Mouse (Mus musculus): ENCODE data around the gene Reg3d. TPM values are rescaled to one million over a fixed set of nuclear protein-coding genes. Genes with fewer than 3 reads are reported as not detected.
"Not testable (repeated sequence)": the region's sequence is repeated elsewhere in the genome, so short reads cannot be mapped to it uniquely, and the experiment has no call there.

Gene Reg3d
- polyA plus RNA-seq (2012), result not detected in 2 replicates

- Histone ChIP-seq H3K4me1 (ENCODE audit: control insufficient read depth) (no peaks in the 10 kb centered on the region), H3K36me3 (ENCODE audit: control insufficient read depth) (no peaks in the 10 kb centered on the region), H3K27me3 (ENCODE audit: control insufficient read depth) (no peaks in the 10 kb centered on the region), H3K9me3 (ENCODE audit: control insufficient read depth, low read length) (peaks cover 7% of the 10 kb centered on the region), H3K4me3 (replicated peaks) (no peak within 1 kb of the TSS)
- no peak for TF ChIP-seq TAL1 (IDR thresholded peaks at IDR 0.05; ENCODE audit: low read length)
- TF ChIP-seq GATA1 (IDR thresholded peaks at IDR 0.05; ENCODE audit: low read length), result no peak
Observed at GRCm38 (mm10) chr6:78378765-78379164, at the start of gene Reg3d. TSS of gene Reg3d (minus strand) at chr6:78378865.

- Histone ChIP-seq H3K4me3 (replicated peaks) (no peak overlapping the region), H3K9me3 (ENCODE audit: control insufficient read depth, low read length) (peaks cover 4% of the 10 kb centered on the region; the same call in 1 of the 2 replicates), H3K4me1 (ENCODE audit: control insufficient read depth) (no peaks in the 10 kb centered on the region), H3K36me3 (ENCODE audit: control insufficient read depth) (no peaks in the 10 kb centered on the region), H3K27me3 (ENCODE audit: control insufficient read depth) (no peaks in the 10 kb centered on the region)
- TF ChIP-seq GATA1 (IDR thresholded peaks at IDR 0.05; ENCODE audit: low read length) (no peak), TAL1 (IDR thresholded peaks at IDR 0.05; ENCODE audit: low read length) (no peak)
Observed at GRCm38 (mm10) chr6:78425497-78425896, 46.8 kb upstream of the Reg3d start.

DNA sequence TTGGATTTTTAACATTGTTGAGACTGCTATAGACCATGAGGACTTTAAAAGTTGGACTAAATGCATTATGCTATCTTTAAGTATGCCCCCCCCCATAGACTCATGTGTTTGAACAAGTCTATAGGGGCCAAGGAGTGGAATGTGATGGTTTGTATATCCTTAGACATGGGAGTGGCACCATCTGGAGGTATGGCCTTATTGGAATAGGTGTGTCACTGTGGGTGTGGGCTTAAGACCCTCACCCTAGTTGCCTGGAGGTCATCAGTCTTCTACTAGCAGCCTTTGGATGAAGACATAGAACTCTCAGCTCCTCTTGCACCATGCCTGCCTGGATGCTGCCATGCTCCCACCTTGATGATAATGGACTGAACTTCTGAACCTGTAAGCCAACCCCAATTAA is 43.7 kb upstream of the Reg3d start, which contains the start of gene Reg1:
Gene Reg1, plus strand, starts transcription at position 301 of the 400 bp plus-strand sequence.
- not testable (repeated sequence) for H3K36me3 ChIP-seq (ENCODE audit: control insufficient read depth); H3K27me3 ChIP-seq (ENCODE audit: control insufficient read depth)

GRCm38 (mm10) chr6:78395323-78395722 is 16.7 kb upstream of the Reg3d start, which contains the start of gene Reg2:
TSS of gene Reg2 (plus strand) at chr6:78395623.
- H3K9me3 ChIP-seq (ENCODE audit: control insufficient read depth, low read length); H3K36me3 ChIP-seq (ENCODE audit: control insufficient read depth); H3K27me3 ChIP-seq (ENCODE audit: control insufficient read depth); H3K4me1 ChIP-seq (ENCODE audit: control insufficient read depth); H3K4me3 ChIP-seq (replicated peaks): not testable (repeated sequence)

More for the DNA sequence above, 43.7 kb upstream of the Reg3d start, which contains the start of gene Reg1:
- not testable (repeated sequence) for H3K9me3 ChIP-seq (ENCODE audit: control insufficient read depth, low read length); H3K4me1 ChIP-seq (ENCODE audit: control insufficient read depth); H3K4me3 ChIP-seq (replicated peaks)

GRCm38 (mm10) chr6:78385609-78386008 is 6.9 kb upstream of the Reg3d start:
- Histone ChIP-seq H3K27me3 (ENCODE audit: control insufficient read depth) (no peaks in the 10 kb centered on the region), H3K9me3 (ENCODE audit: control insufficient read depth, low read length) (peaks cover 4% of the 10 kb centered on the region), H3K4me1 (ENCODE audit: control insufficient read depth) (no peaks in the 10 kb centered on the region)

DNA sequence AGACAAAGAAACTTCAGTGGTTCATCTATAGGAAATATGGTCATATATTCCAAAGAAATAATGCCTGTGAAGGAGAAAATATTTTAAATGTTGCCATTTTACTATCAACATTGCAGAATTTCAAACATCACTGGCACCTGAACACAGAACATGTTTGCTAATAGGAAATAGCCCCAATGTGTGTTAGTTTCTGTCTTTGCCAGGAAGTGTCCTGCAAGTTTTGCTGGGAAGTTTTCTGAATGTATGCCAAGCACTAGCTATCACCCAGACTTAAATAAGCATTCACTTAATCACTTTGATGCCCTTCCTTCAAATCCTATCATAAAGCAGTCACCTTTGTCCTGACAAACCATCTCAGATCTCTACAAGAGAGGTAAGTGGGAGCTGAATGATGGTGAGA is 1.7 kb upstream of the Reg3d start, which contains the start of gene Reg3a:
Gene Reg3a, plus strand, starts transcription at position 301 of the 400 bp plus-strand sequence.
- no peaks in the 10 kb centered on the region for H3K4me1 ChIP-seq (ENCODE audit: control insufficient read depth)
- H3K27me3 ChIP-seq (ENCODE audit: control insufficient read depth), result no peaks in the 10 kb centered on the region
- TF ChIP-seq GATA1 (IDR thresholded peaks at IDR 0.05; ENCODE audit: low read length) (no peak), TAL1 (IDR thresholded peaks at IDR 0.05; ENCODE audit: low read length) (no peak)
- H3K9me3 ChIP-seq (ENCODE audit: control insufficient read depth, low read length), result peaks cover 7% of the 10 kb centered on the region
- H3K36me3 ChIP-seq (ENCODE audit: control insufficient read depth), result no peaks in the 10 kb centered on the region
- no peak within 1 kb of the TSS for H3K4me3 ChIP-seq (replicated peaks)

More at GRCm38 (mm10) chr6:78385609-78386008, 6.9 kb upstream of the Reg3d start:
- Histone ChIP-seq H3K36me3 (ENCODE audit: control insufficient read depth) (no peaks in the 10 kb centered on the region), H3K4me3 (replicated peaks) (no peak overlapping the region)
- no peak for TF ChIP-seq GATA1 (IDR thresholded peaks at IDR 0.05; ENCODE audit: low read length)
- no peak for TF ChIP-seq TAL1 (IDR thresholded peaks at IDR 0.05; ENCODE audit: low read length)

GRCm38 (mm10) chr6:78370357-78370756 is 8.3 kb downstream of the Reg3d start, which contains the start of gene Reg3b:
TSS of gene Reg3b (plus strand) at chr6:78370657.
- TF ChIP-seq GATA1 (IDR thresholded peaks at IDR 0.05; ENCODE audit: low read length) (no peak), TAL1 (IDR thresholded peaks at IDR 0.05; ENCODE audit: low read length) (no peak)
- Histone ChIP-seq H3K9me3 (ENCODE audit: control insufficient read depth, low read length) (peaks cover 11% of the 10 kb centered on the region; the same call in 1 of the 2 replicates), H3K4me3 (replicated peaks) (no peak within 1 kb of the TSS), H3K27me3 (ENCODE audit: control insufficient read depth) (no peaks in the 10 kb centered on the region), H3K36me3 (ENCODE audit: control insufficient read depth) (no peaks in the 10 kb centered on the region), H3K4me1 (ENCODE audit: control insufficient read depth) (no peaks in the 10 kb centered on the region)

DNA sequence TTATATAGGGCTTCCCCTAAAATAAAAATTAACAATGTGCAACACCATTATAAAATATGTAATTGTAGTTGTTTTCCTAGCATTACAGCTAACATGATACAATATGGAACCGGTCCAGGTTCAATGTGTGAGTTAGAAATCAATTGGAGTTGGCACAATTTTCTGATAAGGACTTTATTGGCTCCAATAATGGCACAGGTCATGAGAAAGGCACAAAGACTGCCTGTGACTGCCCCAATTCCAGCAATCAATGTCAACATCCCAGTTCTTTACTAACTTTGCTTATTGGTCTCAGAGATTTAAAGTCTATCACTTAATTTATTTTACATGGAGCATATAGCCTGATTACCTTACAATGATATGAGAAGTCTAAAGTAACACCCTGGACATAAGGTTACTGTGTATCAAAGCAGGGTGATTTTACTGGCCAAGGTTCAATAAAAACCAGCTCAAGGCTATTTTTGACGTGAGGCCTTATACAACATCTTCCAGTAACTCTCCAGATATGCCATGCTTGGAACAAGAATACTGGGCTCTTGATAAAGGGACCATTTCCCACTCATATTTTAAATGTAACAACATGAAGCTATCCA is 16.6 kb downstream of the Reg3d start:
- Histone ChIP-seq H3K9me3 (ENCODE audit: control insufficient read depth, low read length) (no peaks in the 10 kb centered on the region), H3K27me3 (ENCODE audit: control insufficient read depth) (no peaks in the 10 kb centered on the region), H3K4me3 (replicated peaks) (no peak overlapping the region), H3K4me1 (ENCODE audit: control insufficient read depth) (no peaks in the 10 kb centered on the region), H3K36me3 (ENCODE audit: control insufficient read depth) (no peaks in the 10 kb centered on the region)
- no peak for TF ChIP-seq TAL1 (IDR thresholded peaks at IDR 0.05; ENCODE audit: low read length)

DNA sequence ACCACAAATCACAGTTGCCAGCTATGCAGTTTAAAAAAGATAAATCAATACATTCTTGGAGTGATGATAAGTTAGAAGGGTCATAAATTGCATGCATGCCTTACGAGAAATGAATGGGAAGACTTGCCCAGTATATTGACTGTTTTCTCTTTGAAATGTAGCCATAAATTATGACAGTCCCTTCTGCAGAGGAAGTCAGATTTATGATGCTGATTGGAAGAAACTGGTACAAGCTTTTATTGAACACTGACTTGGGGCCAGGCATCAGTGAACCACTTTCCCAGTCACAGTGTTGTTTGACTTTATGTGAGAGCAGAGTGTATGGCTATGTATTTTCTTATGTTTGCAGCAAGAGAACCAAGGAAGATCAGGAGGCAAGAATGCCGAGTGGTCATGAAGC is 37.0 kb downstream of the Reg3d start:
- Histone ChIP-seq H3K36me3 (ENCODE audit: control insufficient read depth) (no peaks in the 10 kb centered on the region), H3K27me3 (ENCODE audit: control insufficient read depth) (no peaks in the 10 kb centered on the region), H3K9me3 (ENCODE audit: control insufficient read depth, low read length) (no peaks in the 10 kb centered on the region), H3K4me1 (ENCODE audit: control insufficient read depth) (no peaks in the 10 kb centered on the region), H3K4me3 (replicated peaks) (no peak overlapping the region)
- TF ChIP-seq GATA1 (IDR thresholded peaks at IDR 0.05; ENCODE audit: low read length) (no peak), TAL1 (IDR thresholded peaks at IDR 0.05; ENCODE audit: low read length) (no peak)

DNA sequence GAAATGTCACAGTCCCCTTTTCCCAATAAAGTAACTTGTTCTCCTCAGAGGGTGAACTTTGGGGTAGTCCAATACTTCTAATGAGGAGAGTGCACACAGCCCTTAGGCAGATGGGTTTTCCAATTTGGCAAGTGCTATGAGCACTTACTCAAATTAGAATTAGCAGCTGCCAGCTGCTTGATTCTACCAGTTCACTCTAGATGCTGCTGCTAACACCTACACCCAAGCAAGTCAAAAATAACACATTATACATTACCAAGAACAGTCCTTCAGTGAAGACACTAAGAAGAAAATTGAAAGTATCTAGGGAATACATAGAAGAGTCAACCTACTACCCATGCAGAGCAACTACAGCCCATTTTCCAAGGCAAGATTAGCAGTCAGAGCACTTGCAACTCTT is 38.4 kb downstream of the Reg3d start:
- no peak for TF ChIP-seq GATA1 (IDR thresholded peaks at IDR 0.05; ENCODE audit: low read length)
- TF ChIP-seq TAL1 (IDR thresholded peaks at IDR 0.05; ENCODE audit: low read length), result no peak
- Histone ChIP-seq H3K36me3 (ENCODE audit: control insufficient read depth) (no peaks in the 10 kb centered on the region), H3K27me3 (ENCODE audit: control insufficient read depth) (no peaks in the 10 kb centered on the region), H3K4me3 (replicated peaks) (no peak overlapping the region), H3K4me1 (ENCODE audit: control insufficient read depth) (no peaks in the 10 kb centered on the region), H3K9me3 (ENCODE audit: control insufficient read depth, low read length) (no peaks in the 10 kb centered on the region)
